Mouse (Mus musculus) stomach, postnatal 0 days (tissue): ENCODE results near the gene Adat3. TPM values are rescaled to one million over a fixed set of nuclear protein-coding genes. Genes with fewer than 3 reads are reported as not detected.

Experiments used
- ATAC-seq: fragments of 200-750 bp; cut with Nextera tagmentation; 2 replicates; pipeline ENCODE4 v1.8.0; 2017; ENCODE audit not compliant: low FRiP score, low TSS enrichment
- DNase-seq: peaks from one replicate; pipeline ENCODE4 v3.0.0-alpha.2; 2016; ENCODE audit warnings: low spot score
- H3K27ac ChIP-seq: fragments of 300-500 bp; sonication (generic); replicated peaks from 2 replicates; pipeline ENCODE4 v1.5.1; 2014; ENCODE audit warnings: mild to moderate bottlenecking, control low read depth
- H3K27me3 ChIP-seq: fragments of 300-500 bp; sonication (generic); 2 replicates; pipeline ENCODE4 v1.6.1; 2014; ENCODE audit warnings: low read length; ENCODE audit not compliant: control insufficient read depth, insufficient read depth
- H3K36me3 ChIP-seq: fragments of 300-500 bp; sonication (generic); 2 replicates; pipeline ENCODE4 v1.6.1; 2014; ENCODE audit warnings: low read length, mixed read lengths; ENCODE audit not compliant: control insufficient read depth, insufficient read depth
- H3K4me1 ChIP-seq: fragments of 300-500 bp; sonication (generic); replicated peaks from 2 replicates; pipeline ENCODE4 v1.6.1; 2014; ENCODE audit warnings: antibody characterized with exemption; ENCODE audit not compliant: control insufficient read depth, insufficient read depth
- H3K4me2 ChIP-seq: fragments of 300-500 bp; sonication (generic); replicated peaks from 2 replicates; pipeline ENCODE4 v1.6.1; 2014; ENCODE audit warnings: low read depth, mild to moderate bottlenecking, control low read depth, moderate library complexity
- H3K4me3 ChIP-seq: fragments of 300-500 bp; sonication (generic); 2 replicates; pipeline ENCODE4 v1.5.1; 2014; ENCODE audit warnings: low read depth, low read length, control low read depth
- H3K9ac ChIP-seq: fragments of 300-500 bp; sonication (generic); 2 replicates; pipeline ENCODE4 v1.6.1; 2014; ENCODE audit warnings: mild to moderate bottlenecking, low read length, control low read depth, mixed read lengths
- H3K9me3 ChIP-seq: fragments of 300-500 bp; sonication (generic); 2 replicates; pipeline ENCODE4 v1.6.1; 2016; ENCODE audit warnings: low read length; ENCODE audit not compliant: control insufficient read depth
- CTCF ChIP-seq: IDR thresholded peaks from 2 replicates; pipeline ENCODE4 v1.5.1; 2016; ENCODE audit warnings: antibody characterized with exemption, low read depth, mild to moderate bottlenecking, moderate library complexity
- EP300 ChIP-seq: optimal IDR thresholded peaks from 2 replicates; pipeline ENCODE3; 2016; ENCODE audit warnings: antibody characterized with exemption
- WGBS: fragments of 180-500 bp; shearing (Covaris S2); extraction: QIAGEN DNeasy Blood & Tissue Kit; methylation state at CpG from one replicate; pipeline ENCODE4 v1.1.7; 2014; 5-methylcytosine and 5-hydroxymethylcytosine counted together
- polyA plus RNA-seq: library from polyadenylated mRNA; unstranded; fragments of >200 nt; fragmentation: Nextera tagmentation; extraction: Ambion mirVana; gene quantifications from 2 replicates; pipeline ENCODE4 v1.2.1, GENCODE M21; 2015

Adat3 gene
- polyA plus RNA-seq, 1 experiment from 2014 or later = 4.1 TPM

GRCm38 (mm10) chr10:80561116-80561944 is 41.4 kb upstream of the Adat3 start, which contains the start of gene Rexo1:
Gene Rexo1, minus strand, starts transcription at chr10:80561560.
- peaks cover 9% of the 10 kb centered on the region for H3K4me1 ChIP-seq
- H3K27ac ChIP-seq = peak within 1 kb of the TSS; percentile 90
- H3K27me3 ChIP-seq = no peaks in the 10 kb centered on the region
- under 1% methylated on average over 69 of the region's 72 CpGs for WGBS
- H3K4me2 ChIP-seq = peak within 1 kb of the TSS; percentile 75
- H3K36me3 ChIP-seq = no peaks in the 10 kb centered on the region
- DNase-seq = peak; percentile 96
- H3K9ac ChIP-seq = peak within 1 kb of the TSS; percentile 99
- no peaks in the 10 kb centered on the region for H3K9me3 ChIP-seq
- H3K4me3 ChIP-seq = peak within 1 kb of the TSS; percentile 99
- peak; percentile 85 for ATAC-seq
- TF ChIP-seq EP300 = peak; percentile 90
- peak; percentile 89 for TF ChIP-seq CTCF

GRCm38 (mm10) chr10:80566375-80567092 is 36.1 kb upstream of the Adat3 start:
- no peaks in the 10 kb centered on the region for H3K27me3 ChIP-seq
- DNase-seq (peak; percentile 89), ATAC-seq (peak; percentile 36; the same call in 1 of the 2 replicates)
- no peaks in the 10 kb centered on the region for H3K36me3 ChIP-seq
- no peak overlapping the region for H3K4me2 ChIP-seq
- H3K9ac ChIP-seq = no peak overlapping the region
- H3K27ac ChIP-seq = no peak overlapping the region
- WGBS = 25% methylated on average over 17 of the region's 17 CpGs
- peaks cover 12% of the 10 kb centered on the region for H3K4me1 ChIP-seq
- TF ChIP-seq CTCF = peak; percentile 94
- TF ChIP-seq EP300 = no peak
- H3K9me3 ChIP-seq = no peaks in the 10 kb centered on the region
- no peak overlapping the region for H3K4me3 ChIP-seq

GRCm38 (mm10) chr10:80568876-80569275 is 33.8 kb upstream of the Adat3 start:
- Histone ChIP-seq H3K4me3 (no peak overlapping the region), H3K4me2 (no peak overlapping the region), H3K4me1 (peaks cover 12% of the 10 kb centered on the region), H3K27me3 (no peaks in the 10 kb centered on the region), H3K36me3 (no peaks in the 10 kb centered on the region), H3K27ac (no peak overlapping the region), H3K9me3 (no peaks in the 10 kb centered on the region), H3K9ac (no peak overlapping the region)
- WGBS = 93% methylated on average over 29 of the region's 29 CpGs
- DNase-seq (no peak), ATAC-seq (no peak)
- TF ChIP-seq EP300 = no peak
- no peak for TF ChIP-seq CTCF

GRCm38 (mm10) chr10:80569664-80570066 is 33.0 kb upstream of the Adat3 start:
- TF ChIP-seq EP300 (no peak), CTCF (0 out of 2 replicates have a peak, but pooled peaks have one; percentile 1)
- H3K4me2 ChIP-seq = peak overlapping the region; percentile 31
- no peaks in the 10 kb centered on the region for H3K36me3 ChIP-seq
- peak; percentile 85 for DNase-seq
- no peaks in the 10 kb centered on the region for H3K27me3 ChIP-seq
- H3K4me1 ChIP-seq = peaks cover 12% of the 10 kb centered on the region
- ATAC-seq = peak; percentile 71
- WGBS = 33% methylated on average over 10 of the region's 10 CpGs
- H3K9ac ChIP-seq = 0 out of 2 replicates have a peak overlapping the region, but pooled peaks have one; percentile 23
- no peaks in the 10 kb centered on the region for H3K9me3 ChIP-seq
- H3K27ac ChIP-seq = 0 out of 2 replicates have a peak overlapping the region, but pooled peaks have one; percentile 35
- H3K4me3 ChIP-seq = 0 out of 2 replicates have a peak overlapping the region, but pooled peaks have one; percentile 6

- DNase-seq (no peak), ATAC-seq (no peak)
- H3K27me3 ChIP-seq = no peaks in the 10 kb centered on the region
- H3K36me3 ChIP-seq = no peaks in the 10 kb centered on the region
- H3K9ac ChIP-seq = 0 out of 2 replicates have a peak overlapping the region, but pooled peaks have one; percentile 4
- no peak overlapping the region for H3K4me3 ChIP-seq
- 83% methylated on average over 10 of the region's 10 CpGs for WGBS
- no peak overlapping the region for H3K27ac ChIP-seq
- TF ChIP-seq EP300 (no peak), CTCF (no peak)
- H3K9me3 ChIP-seq = no peaks in the 10 kb centered on the region
- peaks cover 13% of the 10 kb centered on the region for H3K4me1 ChIP-seq
- peak overlapping the region; percentile 32 for H3K4me2 ChIP-seq
These were observed 32.3 kb upstream of the Adat3 start for GRCm38 (mm10) chr10:80570419-80570818.
